Mouse (Mus musculus): ENCODE results near the gene Gpr183. TPM values are rescaled to one million over a fixed set of nuclear protein-coding genes. Genes with fewer than 3 reads are reported as not detected.

The Gpr183 gene
- polyA plus RNA-seq, 1 experiment from 2014 or later, result 5.5 TPM

DNA sequence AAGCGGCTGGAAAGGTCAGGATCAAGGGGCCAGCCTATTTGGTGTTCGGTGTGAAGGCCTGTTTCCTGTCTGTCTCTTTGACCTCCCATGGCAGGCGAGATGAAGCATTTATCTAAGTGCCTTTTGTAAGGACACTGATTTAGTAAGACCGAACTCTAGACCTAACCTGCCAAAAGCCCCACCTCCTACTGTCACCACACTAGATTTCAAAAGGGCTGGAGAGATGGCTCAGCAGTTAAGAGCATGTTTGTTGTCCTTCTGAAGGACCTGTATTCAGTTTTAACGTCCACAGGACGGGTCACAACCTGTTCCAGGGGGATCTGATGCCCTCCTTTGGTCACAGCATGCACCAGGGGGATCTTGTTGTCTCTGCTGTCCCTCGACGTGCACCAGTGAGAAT, 28.1 kb downstream of the Gpr183 start:
- no peak for ATAC-seq (ENCODE audit: insufficient number of reproducible peaks, insufficient read depth, low FRiP score, low read depth)
- Histone ChIP-seq H3K36me3 (ENCODE audit: control insufficient read depth, insufficient read depth, low read length) (peaks cover 7% of the 10 kb centered on the region; the same call in 1 of the 2 replicates), H3K4me3 (ENCODE audit: low read depth, low read length) (no peak overlapping the region), H3K4me2 (replicated peaks; ENCODE audit: low read depth, low read length) (no peak overlapping the region), H3K9ac (replicated peaks; ENCODE audit: low read depth, low read length) (no peak overlapping the region), H3K27me3 (ENCODE audit: control insufficient read depth, insufficient read depth, low read length) (no peaks in the 10 kb centered on the region), H3K4me1 (ENCODE audit: control insufficient read depth, insufficient read depth, low read length) (no peaks in the 10 kb centered on the region), H3K27ac (ENCODE audit: low read length) (no peak overlapping the region), H3K9me3 (ENCODE audit: control insufficient read depth, low read depth, low read length) (no peaks in the 10 kb centered on the region)
- WGBS, result 69% methylated on average over 8 of the region's 8 CpGs

DNA sequence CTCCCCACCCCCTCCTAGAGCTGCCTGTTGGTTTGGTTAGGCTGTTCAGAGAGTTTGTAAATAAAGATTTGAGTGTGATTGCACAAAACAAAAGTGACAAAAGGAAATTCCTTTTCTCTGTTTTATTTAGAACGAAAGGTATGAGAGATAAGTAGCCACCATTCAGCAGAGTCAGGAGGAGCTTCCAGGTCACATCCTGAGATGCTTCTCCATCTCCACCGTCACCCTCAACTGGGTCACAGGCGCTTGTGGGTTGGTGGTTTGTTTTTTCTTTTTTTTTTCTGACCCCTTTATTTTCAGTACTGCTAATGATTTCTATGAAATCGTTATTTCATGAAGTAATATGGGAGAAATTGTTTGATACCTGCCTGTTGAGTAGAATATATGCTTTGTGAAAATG, 28.6 kb downstream of the Gpr183 start:
- Histone ChIP-seq H3K9ac (replicated peaks; ENCODE audit: low read depth, low read length) (no peak overlapping the region), H3K36me3 (ENCODE audit: control insufficient read depth, insufficient read depth, low read length) (peaks cover 7% of the 10 kb centered on the region; the same call in 1 of the 2 replicates), H3K9me3 (ENCODE audit: control insufficient read depth, low read depth, low read length) (no peaks in the 10 kb centered on the region), H3K4me3 (ENCODE audit: low read depth, low read length) (no peak overlapping the region), H3K27ac (ENCODE audit: low read length) (no peak overlapping the region), H3K4me2 (replicated peaks; ENCODE audit: low read depth, low read length) (no peak overlapping the region), H3K4me1 (ENCODE audit: control insufficient read depth, insufficient read depth, low read length) (no peaks in the 10 kb centered on the region), H3K27me3 (ENCODE audit: control insufficient read depth, insufficient read depth, low read length) (no peaks in the 10 kb centered on the region)
- ATAC-seq (ENCODE audit: insufficient number of reproducible peaks, insufficient read depth, low FRiP score, low read depth), result no peak
- 94% methylated on average over 4 of the region's 4 CpGs for WGBS

- 91% methylated on average over 5 of the region's 5 CpGs for WGBS
- Histone ChIP-seq H3K4me2 (replicated peaks; ENCODE audit: low read depth, low read length) (no peak overlapping the region), H3K9me3 (ENCODE audit: control insufficient read depth, low read depth, low read length) (no peaks in the 10 kb centered on the region), H3K36me3 (ENCODE audit: control insufficient read depth, insufficient read depth, low read length) (peaks cover 7% of the 10 kb centered on the region; the same call in 1 of the 2 replicates), H3K4me1 (ENCODE audit: control insufficient read depth, insufficient read depth, low read length) (0 out of 2 replicates have a peak, but pooled peaks cover 2% of the 10 kb centered on the region), H3K9ac (replicated peaks; ENCODE audit: low read depth, low read length) (no peak overlapping the region), H3K27me3 (ENCODE audit: control insufficient read depth, insufficient read depth, low read length) (no peaks in the 10 kb centered on the region), H3K27ac (ENCODE audit: low read length) (no peak overlapping the region), H3K4me3 (ENCODE audit: low read depth, low read length) (no peak overlapping the region)
- ATAC-seq (ENCODE audit: insufficient number of reproducible peaks, insufficient read depth, low FRiP score, low read depth), result no peak
These were observed 30.4 kb downstream of the Gpr183 start for GRCm38 (mm10) chr14:121934597-121934946.

GRCm38 (mm10) chr14:121933906-121934596, 30.9 kb downstream of the Gpr183 start:
- WGBS, result 86% methylated on average over 7 of the region's 7 CpGs
- peaks cover 7% of the 10 kb centered on the region; the same call in 1 of the 2 replicates for H3K36me3 ChIP-seq (ENCODE audit: control insufficient read depth, insufficient read depth, low read length)
- H3K4me2 ChIP-seq (replicated peaks; ENCODE audit: low read depth, low read length), result no peak overlapping the region
- H3K9ac ChIP-seq (replicated peaks; ENCODE audit: low read depth, low read length), result no peak overlapping the region
- ATAC-seq (ENCODE audit: insufficient number of reproducible peaks, insufficient read depth, low FRiP score, low read depth), result no peak
- no peaks in the 10 kb centered on the region for H3K27me3 ChIP-seq (ENCODE audit: control insufficient read depth, insufficient read depth, low read length)
- H3K4me3 ChIP-seq (ENCODE audit: low read depth, low read length), result no peak overlapping the region
- H3K4me1 ChIP-seq (ENCODE audit: control insufficient read depth, insufficient read depth, low read length), result 0 out of 2 replicates have a peak, but pooled peaks cover 2% of the 10 kb centered on the region
- H3K9me3 ChIP-seq (ENCODE audit: control insufficient read depth, low read depth, low read length), result no peaks in the 10 kb centered on the region
- H3K27ac ChIP-seq (ENCODE audit: low read length), result no peak overlapping the region

DNA sequence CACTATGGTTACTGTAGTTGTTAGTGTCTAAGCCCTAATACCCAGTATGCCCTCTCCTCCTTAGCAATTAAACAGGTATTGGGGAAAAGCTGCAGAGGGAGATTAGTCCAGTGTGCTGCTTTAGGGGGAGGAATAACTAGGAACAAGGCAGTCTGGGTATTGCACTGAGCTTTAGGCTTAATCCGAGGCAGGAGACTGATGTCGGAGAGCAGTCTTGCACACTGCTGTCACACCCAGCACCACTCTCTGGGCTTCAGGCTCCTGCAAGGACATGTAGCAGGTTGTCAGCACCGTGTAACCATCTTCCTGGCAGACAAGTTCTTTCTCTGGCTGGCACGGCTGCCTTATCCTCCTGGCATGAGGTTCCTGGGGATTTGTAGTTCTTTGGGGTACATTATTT, 32.8 kb downstream of the Gpr183 start:
- H3K9ac ChIP-seq (replicated peaks; ENCODE audit: low read depth, low read length), result no peak overlapping the region
- H3K4me1 ChIP-seq (ENCODE audit: control insufficient read depth, insufficient read depth, low read length), result 0 out of 2 replicates have a peak, but pooled peaks cover 2% of the 10 kb centered on the region
- ATAC-seq (ENCODE audit: insufficient number of reproducible peaks, insufficient read depth, low FRiP score, low read depth), result no peak
- no peak overlapping the region for H3K4me2 ChIP-seq (replicated peaks; ENCODE audit: low read depth, low read length)
- H3K36me3 ChIP-seq (ENCODE audit: control insufficient read depth, insufficient read depth, low read length), result peaks cover 7% of the 10 kb centered on the region; the same call in 1 of the 2 replicates
- H3K9me3 ChIP-seq (ENCODE audit: control insufficient read depth, low read depth, low read length), result no peaks in the 10 kb centered on the region
- no peaks in the 10 kb centered on the region for H3K27me3 ChIP-seq (ENCODE audit: control insufficient read depth, insufficient read depth, low read length)
- H3K27ac ChIP-seq (ENCODE audit: low read length), result no peak overlapping the region
- WGBS, result 82% methylated on average over 4 of the region's 4 CpGs
- no peak overlapping the region for H3K4me3 ChIP-seq (ENCODE audit: low read depth, low read length)

DNA sequence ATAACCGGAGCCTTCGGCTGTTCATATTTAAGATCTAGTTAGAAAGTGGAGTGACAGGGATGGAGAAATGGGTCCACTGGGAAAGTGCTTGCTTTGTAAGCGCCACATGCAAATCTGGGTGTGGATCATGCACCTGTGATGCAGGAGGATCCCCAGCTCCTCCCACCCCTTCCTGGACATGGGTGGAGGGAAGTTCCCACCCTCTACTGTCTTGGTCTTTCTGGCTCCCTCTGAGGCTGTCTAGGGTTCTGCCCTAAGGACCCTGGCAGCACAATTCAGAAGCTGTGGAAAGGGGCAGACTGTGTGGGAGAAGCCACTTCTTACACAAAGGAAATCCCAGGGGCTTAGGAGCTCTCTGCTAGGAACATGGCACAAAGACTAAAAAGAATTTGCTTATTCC, 33.4 kb downstream of the Gpr183 start:
- no peak overlapping the region for H3K4me2 ChIP-seq (replicated peaks; ENCODE audit: low read depth, low read length)
- H3K4me3 ChIP-seq (ENCODE audit: low read depth, low read length), result no peak overlapping the region
- H3K27me3 ChIP-seq (ENCODE audit: control insufficient read depth, insufficient read depth, low read length), result no peaks in the 10 kb centered on the region
- H3K36me3 ChIP-seq (ENCODE audit: control insufficient read depth, insufficient read depth, low read length), result peaks cover 7% of the 10 kb centered on the region; the same call in 1 of the 2 replicates
- WGBS, result 96% methylated on average over 3 of the region's 3 CpGs
- H3K9me3 ChIP-seq (ENCODE audit: control insufficient read depth, low read depth, low read length), result no peaks in the 10 kb centered on the region
- H3K27ac ChIP-seq (ENCODE audit: low read length), result no peak overlapping the region
- no peak overlapping the region for H3K9ac ChIP-seq (replicated peaks; ENCODE audit: low read depth, low read length)
- ATAC-seq (ENCODE audit: insufficient number of reproducible peaks, insufficient read depth, low FRiP score, low read depth), result no peak
- 0 out of 2 replicates have a peak, but pooled peaks cover 2% of the 10 kb centered on the region for H3K4me1 ChIP-seq (ENCODE audit: control insufficient read depth, insufficient read depth, low read length)

- H3K9me3 ChIP-seq (ENCODE audit: control insufficient read depth, low read depth, low read length), result no peaks in the 10 kb centered on the region
- H3K27ac ChIP-seq (ENCODE audit: low read length), result no peak overlapping the region
- no peaks in the 10 kb centered on the region for H3K27me3 ChIP-seq (ENCODE audit: control insufficient read depth, insufficient read depth, low read length)
- H3K4me3 ChIP-seq (ENCODE audit: low read depth, low read length), result no peak overlapping the region
- no peak for ATAC-seq (ENCODE audit: insufficient number of reproducible peaks, insufficient read depth, low FRiP score, low read depth)
- H3K36me3 ChIP-seq (ENCODE audit: control insufficient read depth, insufficient read depth, low read length), result peaks cover 7% of the 10 kb centered on the region; the same call in 1 of the 2 replicates
- WGBS, result 70% methylated on average over 7 of the region's 7 CpGs
- H3K9ac ChIP-seq (replicated peaks; ENCODE audit: low read depth, low read length), result no peak overlapping the region
- no peak overlapping the region for H3K4me2 ChIP-seq (replicated peaks; ENCODE audit: low read depth, low read length)
- 0 out of 2 replicates have a peak, but pooled peaks cover 2% of the 10 kb centered on the region for H3K4me1 ChIP-seq (ENCODE audit: control insufficient read depth, insufficient read depth, low read length)
These were observed 34.1 kb downstream of the Gpr183 start for GRCm38 (mm10) chr14:121930731-121931383.

DNA sequence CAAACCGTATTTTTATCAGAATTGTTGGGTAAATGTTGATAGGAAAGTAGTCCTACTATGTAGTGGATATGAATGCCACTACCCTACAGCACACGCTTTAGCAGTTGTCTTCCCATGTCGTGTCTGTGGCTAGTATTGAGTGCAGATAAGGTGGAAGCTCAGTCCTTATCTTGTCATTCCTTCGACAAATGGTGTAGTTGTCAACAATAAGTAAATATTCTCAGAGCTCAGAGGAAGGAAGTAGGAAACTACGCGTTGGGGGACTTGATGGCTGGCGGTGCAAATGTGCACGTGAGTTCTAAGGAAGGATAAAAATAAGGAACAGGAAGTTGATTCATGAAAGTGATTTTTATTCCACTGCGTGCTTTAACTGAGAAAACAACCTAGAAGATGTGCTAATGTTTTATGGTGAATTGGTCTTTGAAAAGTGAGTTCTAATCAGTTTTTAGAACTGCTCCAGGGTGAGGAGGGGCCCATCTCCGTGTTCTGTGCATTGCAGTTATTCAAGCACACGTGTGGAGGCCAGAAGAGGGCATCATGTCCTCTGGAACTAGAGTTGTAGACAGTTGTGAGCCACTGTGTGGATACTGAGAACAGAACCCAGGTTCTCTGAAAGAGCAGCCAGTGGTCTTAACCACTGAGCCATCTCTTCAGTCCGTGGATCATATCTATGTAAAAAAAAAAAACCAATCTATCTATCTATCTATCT, 35.6 kb downstream of the Gpr183 start:
- Histone ChIP-seq H3K27me3 (ENCODE audit: control insufficient read depth, insufficient read depth, low read length) (no peaks in the 10 kb centered on the region), H3K27ac (ENCODE audit: low read length) (no peak overlapping the region), H3K9ac (replicated peaks; ENCODE audit: low read depth, low read length) (no peak overlapping the region), H3K4me3 (ENCODE audit: low read depth, low read length) (no peak overlapping the region), H3K4me2 (replicated peaks; ENCODE audit: low read depth, low read length) (no peak overlapping the region), H3K36me3 (ENCODE audit: control insufficient read depth, insufficient read depth, low read length) (peaks cover 7% of the 10 kb centered on the region; the same call in 1 of the 2 replicates), H3K4me1 (ENCODE audit: control insufficient read depth, insufficient read depth, low read length) (peaks cover 6% of the 10 kb centered on the region; the same call in 1 of the 2 replicates), H3K9me3 (ENCODE audit: control insufficient read depth, low read depth, low read length) (no peaks in the 10 kb centered on the region)
- WGBS, result 68% methylated on average over 12 of the region's 12 CpGs
- ATAC-seq (ENCODE audit: insufficient number of reproducible peaks, insufficient read depth, low FRiP score, low read depth), result no peak

Data from stomach, embryonic 14.5 days (tissue).